Mouse (Mus musculus) cerebellum, adult 18-20 months (tissue): ENCODE measurements around the gene Tmppe.
A peak's percentile ranks its signal among the peaks of the same experiment; 100 is the strongest.
"Not testable (repeated sequence)": the region's sequence is repeated elsewhere in the genome, so short reads cannot be mapped to it uniquely, and the experiment has no call there.

Source experiments
- DNase-seq, 2 experiments: peaks; one replicate each; pipeline ENCODE4 v3.0.0; 2021

Tmppe gene

DNA sequence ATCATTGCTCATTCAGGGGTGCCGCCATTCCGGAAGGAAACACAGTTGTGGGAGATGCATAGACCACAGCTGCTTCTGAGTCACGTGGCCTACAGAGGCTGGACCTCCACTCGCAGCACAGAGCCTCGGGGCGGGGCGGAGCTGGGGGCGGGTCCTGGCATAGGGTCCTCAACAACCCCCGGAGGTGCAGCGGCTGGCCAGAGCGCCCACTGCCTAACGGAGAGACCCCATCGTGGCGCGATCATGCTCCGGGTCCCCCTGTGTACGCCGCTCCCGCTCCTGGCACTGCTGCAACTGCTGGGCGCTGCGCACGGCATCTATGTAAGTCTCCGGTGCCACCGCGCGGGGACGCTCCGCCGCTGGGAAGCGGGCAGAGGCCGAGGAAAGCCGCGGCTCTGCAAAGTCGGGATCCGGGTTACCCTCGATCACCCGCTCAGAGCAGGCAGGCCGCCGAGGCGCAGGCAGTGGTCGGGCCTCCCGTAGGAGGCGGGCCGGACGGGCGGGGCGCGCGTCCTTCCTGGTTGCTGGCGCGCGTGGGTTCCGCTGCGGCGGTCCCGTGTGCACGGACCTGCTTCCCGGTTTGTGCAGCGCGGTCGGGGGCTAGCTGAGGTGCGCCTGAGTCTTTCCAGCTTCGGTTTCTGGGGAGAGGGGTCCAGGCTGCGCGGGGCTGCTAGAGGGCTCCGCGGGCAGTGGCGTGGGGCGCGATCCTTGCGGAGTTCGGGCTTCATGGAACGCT, at the start of gene Tmppe, which contains the start of gene Glb1:
Gene Tmppe (plus strand): TSS at position 157 of the 736 bp plus-strand sequence.
Gene Glb1 (plus strand): TSS at position 128 of the 736 bp plus-strand sequence.
- peak; percentile 75 to 79 for DNase-seq

DNA sequence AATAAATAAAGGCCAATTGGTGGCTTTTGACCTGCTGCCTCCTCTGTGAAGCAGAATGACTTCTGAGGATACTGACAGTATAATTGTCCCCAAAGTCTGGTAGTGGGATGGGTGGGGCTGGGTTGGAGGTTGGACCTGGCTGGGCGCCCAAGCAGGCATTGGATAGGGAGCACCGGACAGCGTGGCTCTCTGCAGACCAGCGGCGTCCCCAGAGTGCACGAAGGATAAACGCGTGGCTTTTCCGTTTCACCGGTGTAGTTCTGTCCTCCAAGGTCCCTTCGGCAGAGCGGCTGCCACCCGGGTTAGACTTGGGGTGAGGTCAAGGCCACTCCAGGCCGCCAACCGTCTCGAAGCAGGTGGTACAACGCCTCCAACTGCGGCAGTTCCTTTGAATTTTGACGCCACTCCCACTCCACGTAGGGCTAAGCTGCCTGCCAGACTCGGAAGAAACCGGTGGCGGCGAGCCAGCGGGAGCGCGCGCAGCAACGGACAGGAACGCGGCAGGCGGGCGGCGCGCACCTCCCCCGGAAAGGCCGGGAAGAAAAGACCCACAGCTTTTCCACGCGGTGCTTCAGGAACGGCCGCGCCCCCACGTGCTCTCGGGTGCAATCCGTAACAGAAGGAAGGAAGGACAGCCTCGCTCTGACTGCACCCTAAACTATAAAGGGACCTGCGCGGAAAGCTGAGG, 33.0 kb upstream of the Tmppe start:
- DNase-seq = peak; percentile 55 to 76

DNA sequence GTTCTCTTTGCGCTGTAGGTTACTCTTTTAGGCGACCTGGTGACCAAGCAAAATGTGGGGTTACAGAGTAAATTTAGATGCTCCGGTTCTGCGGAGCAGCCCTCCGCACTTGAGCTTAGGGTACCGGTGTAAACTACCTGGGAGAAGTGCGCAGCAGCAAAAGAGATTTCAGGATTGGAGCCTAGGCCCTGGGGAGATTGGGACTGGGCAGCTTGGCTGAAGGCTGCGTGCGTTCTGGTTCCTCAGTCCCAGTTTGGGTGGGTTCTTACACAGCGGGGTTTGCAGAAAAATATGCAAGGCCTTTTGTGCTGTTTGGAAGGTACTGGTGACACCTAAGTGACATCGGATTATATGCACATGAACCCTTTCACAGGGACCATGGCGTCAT, 32.4 kb upstream of the Tmppe start:
- no peak for DNase-seq

DNA sequence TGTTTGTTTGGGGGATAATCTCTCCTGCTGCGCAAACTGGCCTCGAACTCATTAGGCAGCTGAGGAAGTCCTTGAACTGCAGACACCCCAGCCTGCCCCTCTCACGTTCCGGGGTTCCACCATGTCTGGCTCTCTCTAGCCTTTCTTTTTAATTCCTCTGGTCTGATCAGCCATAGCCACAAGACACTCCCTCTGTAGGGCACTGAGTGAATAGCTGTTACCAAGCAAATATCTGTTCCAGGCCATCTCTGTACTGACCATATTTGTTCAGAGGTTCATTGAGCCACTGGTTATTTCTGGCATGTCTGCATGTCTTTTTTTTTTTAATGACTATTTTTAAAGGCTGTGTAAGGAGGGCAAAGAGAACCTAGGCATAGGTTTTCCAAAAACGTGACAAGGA, 31.5 kb upstream of the Tmppe start:
- not testable (repeated sequence) for DNase-seq

DNA sequence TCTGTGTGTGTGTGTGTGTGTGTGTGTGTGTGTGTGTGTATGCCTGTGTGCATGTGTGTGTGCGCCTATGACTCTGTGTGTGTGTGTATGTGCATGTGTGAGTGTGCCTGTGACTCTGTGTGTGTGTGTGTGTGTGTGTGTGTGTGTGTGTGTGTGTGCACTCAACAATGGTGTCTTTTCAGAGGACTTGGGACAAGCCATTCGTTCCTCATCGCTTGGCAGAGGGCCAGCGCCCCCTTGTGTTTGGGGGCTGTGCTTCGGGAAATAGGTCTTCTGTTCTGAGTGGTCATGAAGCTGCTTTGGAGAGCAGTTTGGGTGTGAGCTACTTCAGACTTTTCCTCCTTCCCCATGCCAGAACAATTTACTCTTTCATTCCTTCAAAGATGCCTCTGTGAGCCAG, 29.2 kb upstream of the Tmppe start:
- DNase-seq = not testable (repeated sequence)

DNA sequence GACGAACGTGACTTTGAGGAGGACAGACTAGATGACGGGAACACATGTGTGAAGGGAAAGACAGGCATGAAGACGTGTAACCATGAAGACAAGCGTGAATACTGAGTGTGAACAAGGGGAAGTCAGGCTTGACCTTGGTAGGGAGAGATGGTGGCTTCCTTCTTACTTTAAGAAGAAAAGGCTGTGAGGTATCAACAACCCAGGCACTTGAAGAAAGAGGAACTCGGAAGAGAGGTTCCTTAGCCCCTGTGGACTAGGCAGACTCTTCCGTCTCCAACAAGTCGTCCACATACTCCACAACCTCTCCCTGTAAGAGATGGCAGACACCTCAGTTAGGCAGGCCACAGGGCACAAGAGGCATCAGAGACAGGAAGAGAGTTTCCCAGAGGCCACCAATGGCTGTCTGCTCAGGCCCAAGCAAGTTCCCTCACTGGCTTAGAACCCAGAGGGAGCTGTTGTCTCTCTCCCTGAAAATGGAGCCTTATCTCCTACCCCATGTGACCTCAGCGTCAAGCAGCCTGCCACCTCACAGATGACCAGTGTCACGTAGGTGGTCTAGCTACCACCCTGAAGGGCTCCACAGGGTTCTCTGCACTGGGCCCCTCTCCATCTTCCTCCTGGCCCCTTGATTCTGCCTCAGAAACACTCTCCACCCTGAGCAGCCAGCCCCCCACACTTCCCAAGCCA, 25.5 kb upstream of the Tmppe start:
- DNase-seq = no peak

DNA sequence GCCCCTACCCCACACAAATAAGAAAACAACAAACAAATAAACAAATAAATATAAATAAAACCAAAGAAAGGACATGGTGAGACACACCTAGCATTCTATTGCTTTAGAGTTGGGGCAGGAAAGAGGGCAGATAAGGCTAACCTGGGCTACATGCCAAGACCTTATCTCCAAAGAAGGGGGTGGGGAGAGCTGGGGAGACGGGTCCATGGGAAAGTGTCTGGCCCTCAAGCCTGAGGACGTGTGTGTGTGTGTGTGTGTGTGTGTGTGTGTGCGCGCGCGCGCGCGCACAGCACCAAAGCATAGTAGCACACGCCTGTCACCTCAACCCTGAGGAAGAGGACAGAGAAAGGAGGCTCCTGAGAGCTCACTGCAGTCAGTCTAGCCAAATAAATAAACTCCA, 23.7 kb upstream of the Tmppe start:
- no peak for DNase-seq

DNA sequence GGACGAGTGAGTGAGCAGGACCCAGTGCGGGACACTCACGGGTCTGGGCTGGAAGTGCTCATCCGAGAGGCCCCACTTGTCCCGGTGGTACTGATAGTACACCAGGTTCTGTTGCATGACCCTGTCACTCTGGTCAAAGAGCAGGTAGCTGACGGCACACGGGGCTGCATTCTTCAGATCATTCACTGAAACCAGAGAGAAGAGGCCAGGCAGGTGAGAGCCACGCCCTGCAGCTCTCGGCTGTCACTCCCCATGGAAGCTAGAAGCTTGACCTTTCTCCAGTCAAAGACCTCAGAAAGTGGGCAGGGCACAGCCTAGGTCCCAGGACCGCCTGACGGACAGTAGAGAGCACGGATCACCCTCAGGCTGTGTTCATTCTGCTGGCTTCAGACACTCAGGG, 21.0 kb upstream of the Tmppe start:
- DNase-seq = no peak

DNA sequence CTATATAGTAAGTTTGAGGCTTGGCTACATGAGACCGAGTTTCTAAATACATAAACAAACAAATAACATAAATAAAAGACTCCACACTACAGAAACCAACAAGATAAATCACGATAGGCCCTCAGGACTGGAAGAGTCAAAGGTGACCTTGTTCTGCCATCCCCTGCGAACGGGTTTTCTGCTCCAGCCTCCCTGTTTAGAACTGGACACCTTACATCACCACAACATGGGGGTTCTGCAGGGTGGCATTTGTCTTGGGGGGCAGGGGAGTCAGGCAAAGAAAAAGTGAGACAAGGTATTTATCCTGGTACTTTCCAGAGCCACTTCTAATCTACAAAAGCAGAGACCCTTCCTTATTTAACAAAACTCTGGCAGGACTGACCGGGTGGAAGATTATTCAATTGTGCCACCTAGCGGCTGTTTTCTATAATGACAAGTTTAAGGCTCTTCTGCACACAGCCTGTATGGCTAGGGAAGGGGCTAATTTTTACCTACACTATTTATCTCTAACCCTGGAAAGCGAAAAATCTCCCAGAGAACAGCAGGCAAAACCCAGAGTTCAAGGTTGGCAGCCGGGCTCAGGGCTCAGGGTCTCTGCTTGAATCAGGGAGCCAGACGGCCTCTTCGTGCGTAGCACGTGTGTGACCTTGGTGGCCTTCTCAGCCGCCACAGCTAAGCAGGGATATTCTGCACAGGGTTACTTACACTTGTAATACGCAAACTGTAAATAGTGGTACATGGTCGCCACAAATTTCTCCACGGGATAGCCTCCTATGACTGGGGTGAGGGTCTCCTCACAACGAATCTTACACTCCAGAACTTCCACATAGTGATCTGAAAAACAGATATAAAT, 19.8 kb upstream of the Tmppe start:
- DNase-seq = peak in 1 of 2 experiments; percentile 48

DNA sequence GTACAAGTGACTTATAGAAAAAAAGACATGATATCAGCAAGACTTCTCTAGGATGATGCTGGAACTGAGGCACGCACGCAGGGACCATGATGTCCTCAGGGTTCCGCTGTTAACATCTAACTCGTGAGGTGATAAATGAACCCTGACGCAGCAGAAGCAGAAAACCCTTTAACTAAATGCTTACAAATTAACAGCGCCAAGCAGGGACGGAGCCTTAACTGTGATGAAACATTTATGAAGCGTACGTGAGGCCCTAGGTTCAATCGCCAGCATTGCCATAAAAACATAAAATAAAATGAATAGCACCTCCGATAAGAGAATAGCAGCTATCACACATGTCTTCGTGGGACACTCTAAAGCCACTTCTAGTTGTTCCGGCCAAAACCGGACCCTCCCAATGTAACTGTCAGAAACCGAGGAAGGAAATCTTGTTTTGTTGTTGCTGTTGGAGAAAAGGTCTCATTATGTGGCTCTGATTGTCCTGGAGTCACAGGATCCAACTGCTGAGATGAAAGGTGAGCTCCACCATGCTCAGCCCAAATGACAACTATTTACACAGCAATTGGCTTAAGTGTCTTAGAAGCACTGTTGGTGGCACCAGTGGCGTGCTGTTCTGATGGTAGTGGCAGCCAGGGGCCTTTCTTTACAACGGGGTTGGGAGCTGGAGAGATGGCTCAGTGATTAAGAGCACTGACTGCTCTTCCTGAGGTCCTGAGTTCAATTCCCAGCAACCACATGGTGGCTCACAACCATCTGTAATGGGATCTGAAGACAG, 17.8 kb upstream of the Tmppe start:
- no peak for DNase-seq

DNA sequence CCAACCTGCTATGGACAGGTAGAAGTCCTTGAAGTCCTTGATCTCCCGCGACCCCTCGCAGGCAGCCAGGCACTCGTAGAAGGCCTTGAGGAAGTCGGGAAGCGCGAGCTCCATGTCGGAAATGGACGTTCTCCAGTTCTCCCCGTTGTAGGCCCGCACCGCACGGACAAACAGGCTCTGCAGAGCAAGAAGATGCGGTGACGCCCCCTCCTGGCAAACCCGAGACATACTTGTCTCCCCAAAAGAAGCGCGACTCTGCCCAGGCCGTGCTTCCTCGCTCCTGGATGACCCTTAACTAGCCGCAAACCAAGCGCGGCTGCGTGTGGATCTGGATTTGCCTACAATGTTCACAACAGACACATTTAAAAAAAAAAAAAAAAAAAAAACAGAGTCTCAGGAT, 16.2 kb upstream of the Tmppe start:
- no peak for DNase-seq

DNA sequence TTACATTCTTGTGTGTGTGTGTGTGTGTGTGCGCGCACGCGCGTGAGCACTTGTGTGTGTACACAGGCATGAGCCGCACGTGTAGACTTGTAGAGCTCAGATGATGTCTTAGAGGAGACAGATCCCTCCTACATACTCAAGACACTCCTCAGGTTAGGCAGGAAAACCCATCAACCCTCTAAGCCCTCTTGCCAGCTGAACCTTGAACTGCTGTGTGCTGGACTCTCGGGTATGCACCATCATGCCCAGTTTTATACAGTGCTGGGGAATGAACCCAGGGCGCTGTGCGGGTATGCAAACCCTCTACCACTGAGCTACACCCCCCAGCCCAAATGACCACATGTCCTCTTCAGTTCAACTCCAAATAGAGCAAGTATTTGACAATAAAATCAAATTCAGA, 15.7 kb upstream of the Tmppe start:
- no peak for DNase-seq

DNA sequence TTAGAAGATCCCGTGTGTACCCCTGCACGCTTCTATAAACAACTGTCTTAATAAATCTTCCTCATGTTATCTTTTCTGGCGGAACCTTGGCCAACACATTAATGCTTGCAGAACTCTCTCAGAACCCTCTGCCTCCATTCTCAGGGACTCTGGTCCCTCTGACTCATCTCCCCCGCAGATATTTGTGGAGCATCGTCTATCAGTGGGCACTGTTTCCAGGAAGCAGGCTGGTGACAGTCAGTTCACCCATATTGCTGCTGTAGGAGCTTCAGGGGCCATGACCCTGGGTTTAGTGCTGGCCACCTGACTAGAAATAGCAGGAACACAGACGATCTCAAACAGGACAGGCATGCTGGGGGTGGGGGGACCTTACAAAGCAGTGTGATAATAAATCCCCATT, 13.8 kb upstream of the Tmppe start:
- no peak for DNase-seq

DNA sequence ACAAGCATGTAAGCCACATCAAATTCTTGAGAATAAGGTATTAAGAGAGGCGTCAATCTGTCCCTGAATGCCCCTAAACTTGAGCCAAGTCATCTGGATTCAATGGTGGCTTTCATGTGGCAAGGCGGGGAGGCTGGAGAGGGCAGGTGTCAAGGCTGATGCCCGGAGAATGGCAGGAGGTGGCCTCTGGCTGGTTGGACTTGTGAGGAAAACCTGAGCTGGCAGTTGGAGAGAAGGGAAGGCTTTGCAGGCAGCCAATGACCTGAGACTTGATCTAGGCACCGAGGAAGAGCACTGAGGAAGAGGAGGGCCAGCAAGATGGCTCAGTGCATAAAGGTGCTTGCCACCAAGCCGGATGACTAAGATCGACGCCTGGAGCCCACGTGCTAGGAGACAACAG, 12.6 kb upstream of the Tmppe start:
- no peak for DNase-seq

DNA sequence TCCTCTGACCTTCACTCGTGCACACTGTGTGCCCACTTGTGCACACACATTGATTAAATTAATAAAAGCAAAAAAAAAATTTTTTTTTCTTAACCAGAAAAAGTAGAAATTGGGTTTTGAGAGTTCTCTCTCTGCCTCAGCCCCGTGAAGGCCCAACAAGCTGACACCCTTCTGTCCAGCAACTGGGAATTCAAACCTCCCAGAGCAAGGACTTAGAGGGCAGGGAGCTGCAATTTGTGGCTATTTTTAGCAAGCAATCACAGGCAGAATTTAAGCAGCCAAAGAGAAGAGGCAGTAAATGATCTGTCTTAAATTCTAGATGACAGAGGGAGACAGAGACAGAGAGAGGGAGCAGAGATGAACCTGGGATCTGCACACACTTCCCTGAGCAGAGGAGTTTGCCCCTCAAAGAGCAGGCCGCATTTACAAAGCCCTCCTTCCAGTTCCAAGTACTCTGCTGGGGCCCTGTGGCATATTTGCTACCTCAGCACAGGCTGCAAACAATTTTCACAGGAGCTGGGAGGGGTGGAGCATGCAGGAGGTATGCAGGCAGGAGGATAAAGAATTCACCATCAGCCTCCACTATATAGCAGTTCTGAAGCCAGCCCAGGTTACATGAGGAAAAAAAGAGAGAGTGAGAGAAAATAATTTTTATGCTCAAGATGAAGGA, 12.1 kb upstream of the Tmppe start:
- DNase-seq = no peak

DNA sequence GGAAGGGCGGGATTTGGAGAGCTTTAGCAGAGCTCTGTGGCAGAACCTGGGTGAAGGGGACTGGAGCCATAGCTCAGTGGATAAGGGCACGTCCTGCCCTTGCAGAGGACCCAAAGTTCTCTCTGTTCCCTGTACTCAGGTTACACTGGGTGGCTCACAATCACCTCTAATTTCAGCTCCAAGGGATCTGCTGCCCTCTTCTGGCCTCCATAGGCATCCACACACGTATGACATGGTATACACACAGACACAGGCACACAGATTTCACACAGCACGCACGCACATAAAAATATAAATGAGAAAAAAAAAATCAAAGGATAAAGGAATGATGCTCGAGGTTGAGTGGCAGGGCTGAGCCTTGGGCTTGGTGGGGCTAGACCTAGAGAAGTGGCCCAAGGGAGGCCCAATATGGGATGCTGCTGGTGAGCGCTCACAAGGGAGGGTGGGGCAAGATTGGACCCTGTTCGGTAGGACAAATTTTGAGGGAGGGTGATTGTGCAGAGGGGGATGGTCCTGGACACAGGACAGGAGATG, 11.5 kb upstream of the Tmppe start:
- DNase-seq = no peak

DNA sequence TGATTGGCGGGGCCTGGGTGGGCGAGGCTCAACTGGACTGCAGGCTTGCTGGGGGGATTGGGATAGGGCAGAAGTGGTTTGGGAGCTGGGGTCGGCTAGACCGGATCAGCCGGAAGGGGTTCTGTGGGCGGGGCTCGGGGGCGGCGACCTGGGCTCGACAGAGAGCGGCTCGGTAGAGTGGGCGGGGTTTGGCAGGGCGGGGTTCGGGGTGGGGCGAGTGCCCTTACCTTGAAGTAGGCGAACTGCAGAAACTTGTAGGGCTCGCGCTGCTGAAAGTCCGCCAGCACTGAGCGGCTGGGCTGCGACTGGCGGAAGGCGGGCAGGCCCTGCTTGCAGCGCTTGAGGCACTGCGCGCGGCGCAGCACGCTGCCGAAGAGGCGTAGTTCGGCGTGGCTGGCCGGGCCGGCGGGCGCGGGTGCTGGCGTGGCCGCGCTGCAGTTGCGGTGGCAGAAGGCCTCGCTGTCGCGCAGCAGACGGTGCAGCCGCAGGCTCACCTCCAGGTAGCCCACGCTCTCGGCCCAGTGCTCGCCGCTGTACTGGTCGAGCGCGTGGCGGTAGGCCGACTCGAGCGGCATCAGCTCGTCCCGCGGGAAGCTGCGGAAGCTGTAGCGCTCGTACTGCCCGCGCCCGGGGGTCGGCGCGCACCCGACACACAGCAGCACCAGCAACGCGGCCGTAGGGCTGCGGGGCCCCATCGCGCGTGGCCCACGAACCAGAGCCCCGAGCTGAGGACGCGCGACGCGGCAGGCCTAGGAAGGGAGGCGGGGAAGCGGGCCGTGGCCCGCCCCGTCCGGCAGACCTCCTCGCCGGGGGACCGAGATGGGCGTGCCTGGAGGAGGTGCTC, 10.8 kb upstream of the Tmppe start, which contains the start of gene Crtap:
Gene Crtap (minus strand): TSS at position 771 of the 844 bp plus-strand sequence.
- DNase-seq = peak; percentile 35 to 59

DNA sequence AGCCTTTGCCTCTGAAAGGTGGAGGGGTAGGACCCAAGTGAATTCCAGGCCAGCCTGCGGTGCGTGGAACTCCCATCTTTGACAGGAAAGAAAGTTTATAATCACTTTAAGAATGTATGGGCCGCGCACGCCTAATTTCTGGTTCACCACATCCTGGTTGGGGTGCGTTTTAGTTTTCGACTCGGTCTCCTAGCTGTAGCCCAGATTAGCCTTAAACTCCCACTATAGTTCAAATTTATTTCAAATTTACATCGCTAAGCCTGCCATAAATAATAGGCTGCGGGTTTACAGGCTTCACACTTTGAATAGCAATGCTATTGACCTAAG, 10.2 kb upstream of the Tmppe start:
- no peak for DNase-seq

DNA sequence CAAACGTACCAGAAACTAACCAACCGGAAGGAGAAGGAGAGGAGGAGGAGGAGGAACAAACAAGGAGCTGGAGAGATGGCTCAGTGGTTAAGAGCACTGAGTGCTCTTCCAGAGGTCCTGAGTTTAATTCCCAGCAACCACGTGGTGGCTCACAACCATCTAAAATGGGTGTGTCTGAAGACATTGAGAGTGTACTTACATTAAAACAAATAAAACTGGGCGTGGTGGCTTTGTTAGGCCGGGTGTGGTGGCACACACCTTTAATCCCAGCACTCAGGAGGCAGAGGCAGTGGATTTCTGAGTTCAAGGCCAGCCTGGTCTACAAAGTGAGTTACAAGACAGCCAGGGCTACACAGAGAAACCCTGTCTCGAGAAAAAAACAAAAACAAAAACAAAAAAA, 6.8 kb upstream of the Tmppe start:
- DNase-seq = not testable (repeated sequence)

DNA sequence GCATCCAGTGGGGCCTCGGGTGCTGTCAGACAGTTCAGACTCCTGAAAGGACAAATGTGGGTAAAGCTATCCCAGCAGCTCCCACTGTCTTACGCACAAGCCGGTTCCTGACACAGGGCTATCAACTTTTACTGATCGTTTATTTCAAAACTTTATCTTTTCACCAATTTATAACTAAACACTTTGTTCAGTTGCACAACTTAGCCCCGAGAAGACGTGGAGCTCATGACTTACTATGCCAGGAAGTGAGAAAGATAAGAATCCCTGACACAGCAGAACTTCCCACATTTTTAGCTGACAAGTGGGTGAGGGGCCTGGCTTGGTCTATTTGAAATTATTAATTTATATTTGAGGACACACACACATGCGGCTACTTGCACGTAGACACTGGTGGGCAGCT, 6.2 kb upstream of the Tmppe start:
- DNase-seq = no peak
